In genomic region chr1:92947966-92948365, GRCm38 (mm10) we compare ENCODE assay signal across 11 mouse cellular contexts. TPM values are rescaled to one million over a fixed set of nuclear protein-coding genes. Genes with fewer than 3 reads are reported as not detected.
"Had no signal": no experiment of that assay in that cellular context is flagged by ENCODE, and none has a peak within 500 bp of the region (broad histone marks: within the 10 kb centered on the region; RNA-seq: fewer than 3 reads in every experiment).

No protein-coding gene starts in this region.

- DNase-seq: gastrocnemius, adult 2 months; gastrocnemius, postnatal 10 days; gastrocnemius, postnatal 25 days; heart, adult 2 months; heart, postnatal 4 days; kidney, adult 18-20 months; kidney, postnatal 14 days; kidney, postnatal 4 days; liver; liver, embryonic 13.5 days had no signal

RNA-seq across cellular contexts. Expression of gene Ankmy1, which starts 45.3 kb away (rescaled TPM):
- total RNA-seq: gastrocnemius, postnatal 25 days; heart, postnatal 25 days had no signal
